Mouse (Mus musculus): ENCODE measurements at regions not wholly inside any gene's neighbourhood (a gene's known extent, or its start where the extent isn't known, plus 50 kb on each side); places are given as distances from the start of the nearest gene placed in this dataset.

GRCm38 (mm10) chr13:31166286-31166685 lies 192.3 kb downstream of the Gm5447 start:
- DNase-seq (ENCODE audit: low spot score in 2 of 2) = no peak

- no peak for DNase-seq (ENCODE audit: low spot score in 2 of 2)
Observed at GRCm38 (mm10) chr13:31168854-31169253, 194.8 kb downstream of the Gm5447 start.

GRCm38 (mm10) chr13:31171751-31172150 lies 197.7 kb downstream of the Gm5447 start:
- DNase-seq (ENCODE audit: low spot score in 2 of 2) = no peak

- DNase-seq (ENCODE audit: low spot score in 2 of 2) = no peak
Observed at GRCm38 (mm10) chr13:31172580-31172979, 198.6 kb downstream of the Gm5447 start.

GRCm38 (mm10) chr13:31177999-31178783 lies 204.2 kb downstream of the Gm5447 start:
- no peak for DNase-seq (ENCODE audit: low spot score in 2 of 2)

- DNase-seq (ENCODE audit: low spot score in 2 of 2) = no peak
Observed at GRCm38 (mm10) chr13:31178964-31179363, 205.0 kb downstream of the Gm5447 start.

GRCm38 (mm10) chr13:31179407-31180001 lies 205.5 kb downstream of the Gm5447 start:
- peak; percentile 16 to 22 for DNase-seq (ENCODE audit: low spot score in 2 of 2)

GRCm38 (mm10) chr13:31181530-31181929 lies 207.5 kb downstream of the Gm5447 start:
- no peak for DNase-seq (ENCODE audit: low spot score in 2 of 2)

- no peak for DNase-seq (ENCODE audit: low spot score in 2 of 2)
Observed at GRCm38 (mm10) chr13:31184845-31185834, 211.1 kb downstream of the Gm5447 start.

- DNase-seq (ENCODE audit: low spot score in 2 of 2) = no peak
Observed at GRCm38 (mm10) chr13:31186805-31187589, 213.0 kb downstream of the Gm5447 start.

- DNase-seq (ENCODE audit: low spot score in 2 of 2) = no peak
Observed at GRCm38 (mm10) chr13:31189116-31189515, 215.1 kb downstream of the Gm5447 start.

GRCm38 (mm10) chr13:31190036-31190435 lies 216.0 kb downstream of the Gm5447 start:
- no peak for DNase-seq (ENCODE audit: low spot score in 2 of 2)

- no peak for DNase-seq (ENCODE audit: low spot score in 2 of 2)
Observed at GRCm38 (mm10) chr13:31191344-31192139, 217.5 kb downstream of the Gm5447 start.

- no peak for DNase-seq (ENCODE audit: low spot score in 2 of 2)
Observed at GRCm38 (mm10) chr13:31194971-31195370, 221.0 kb downstream of the Gm5447 start.

- no peak for DNase-seq (ENCODE audit: low spot score in 2 of 2)
Observed at GRCm38 (mm10) chr13:31196546-31196945, 222.5 kb downstream of the Gm5447 start.

GRCm38 (mm10) chr13:31197593-31197992 lies 223.6 kb downstream of the Gm5447 start:
- DNase-seq (ENCODE audit: low spot score in 2 of 2) = no peak

GRCm38 (mm10) chr13:31199384-31199783 lies 225.4 kb downstream of the Gm5447 start:
- no peak for DNase-seq (ENCODE audit: low spot score in 2 of 2)

- no peak for DNase-seq (ENCODE audit: low spot score in 2 of 2)
Observed at GRCm38 (mm10) chr13:31204068-31204467, 230.1 kb downstream of the Gm5447 start.

GRCm38 (mm10) chr13:31206381-31206780 lies 232.4 kb downstream of the Gm5447 start:
- no peak for DNase-seq (ENCODE audit: low spot score in 2 of 2)

- peak; percentile 7 to 22 for DNase-seq (ENCODE audit: low spot score in 2 of 2)
Observed at GRCm38 (mm10) chr13:31207709-31208108, 233.7 kb downstream of the Gm5447 start.

All from layer of hippocampus, adult 8-10 months (tissue).